Comparison of ENCODE assay signal across 7 mouse cellular contexts in genomic region chr2:3283602-3284472, GRCm38 (mm10). TPM values are rescaled to one million over a fixed set of nuclear protein-coding genes. Genes with fewer than 3 reads are reported as not detected.
DNase-seq lines count a peak whose midpoint lies in the region; ATAC-seq and TF ChIP-seq lines count a peak whose summit lies in the region.

Nmt2 (plus strand) TSS chr2:3284212.

- under 1% methylated on average over 88 of the region's 88 CpGs for WGBS in embryonic facial prominence, embryonic 10.5 days
- under 1% methylated on average over 88 of the region's 88 CpGs for WGBS in intestine, postnatal 0 days
- 0% methylated on average over 80 of the region's 88 CpGs for WGBS in midbrain, embryonic 12.5 days
- under 1% methylated on average over 86 of the region's 88 CpGs for WGBS in small intestine, adult 2 months

- DNase-seq in adrenal gland, postnatal 10 days: peak; percentile 100
- DNase-seq in embryonic facial prominence, embryonic 10.5 days (ENCODE audit: low spot score): peak; percentile 100
- peak; percentile 89 for DNase-seq in gonadal fat pad, adult 2 months (ENCODE audit: low read depth)
- DNase-seq in left cerebral cortex, postnatal 4 days: peak; percentile 100

- H3K9ac ChIP-seq in intestine, postnatal 0 days (ENCODE audit: low read depth, low read length): peak within 1 kb of the TSS; percentile 76
- peak within 1 kb of the TSS; percentile 77 for H3K9ac ChIP-seq in midbrain, embryonic 12.5 days (replicated peaks)

- peaks cover 16% of the 10 kb centered on the region for H3K4me1 ChIP-seq in embryonic facial prominence, embryonic 10.5 days
- H3K4me1 ChIP-seq in intestine, postnatal 0 days (replicated peaks; ENCODE audit: control insufficient read depth, insufficient read depth, low read length): no peaks in the 10 kb centered on the region
- peaks cover 15% of the 10 kb centered on the region for H3K4me1 ChIP-seq in midbrain, embryonic 12.5 days
- no peaks in the 10 kb centered on the region for H3K4me1 ChIP-seq in small intestine, adult 2 months (ENCODE audit: control insufficient read depth, insufficient read depth, insufficient read length, low read length)

- intact Hi-C loops in left cerebral cortex, postnatal 4 days (cut with DNase I): no loop called here

- peak within 1 kb of the TSS; percentile 92 for H3K4me2 ChIP-seq in intestine, postnatal 0 days (replicated peaks; ENCODE audit: low read depth)
- H3K4me2 ChIP-seq in midbrain, embryonic 12.5 days (replicated peaks): peak within 1 kb of the TSS; percentile 84

- peak within 1 kb of the TSS; percentile 81 for H3K4me3 ChIP-seq in embryonic facial prominence, embryonic 10.5 days
- peak within 1 kb of the TSS; percentile 92 for H3K4me3 ChIP-seq in intestine, postnatal 0 days (ENCODE audit: low read depth, low read length)
- peak within 1 kb of the TSS; percentile 70 for H3K4me3 ChIP-seq in midbrain, embryonic 12.5 days
- peak within 1 kb of the TSS; percentile 80 for H3K4me3 ChIP-seq in small intestine, adult 2 months (ENCODE audit: low read depth, low read length)

- H3K36me3 ChIP-seq in embryonic facial prominence, embryonic 10.5 days (replicated peaks): no peaks in the 10 kb centered on the region
- H3K36me3 ChIP-seq in intestine, postnatal 0 days (ENCODE audit: control insufficient read depth, insufficient read depth): no peaks in the 10 kb centered on the region
- no peaks in the 10 kb centered on the region for H3K36me3 ChIP-seq in midbrain, embryonic 12.5 days
- no peaks in the 10 kb centered on the region for H3K36me3 ChIP-seq in small intestine, adult 2 months (ENCODE audit: control insufficient read depth, insufficient read depth, low read length)

- TF ChIP-seq CTCF in intestine, postnatal 0 days (IDR thresholded peaks at IDR 0.05; ENCODE audit: low read depth): peak; percentile 59
- TF ChIP-seq CTCF in small intestine, adult 2 months (IDR thresholded peaks at IDR 0.05; ENCODE audit: extremely low read depth, insufficient read length, insufficient replicate concordance, low read depth, low read length): no peak

- peak within 1 kb of the TSS; percentile 89 for H3K27ac ChIP-seq in embryonic facial prominence, embryonic 10.5 days (replicated peaks)
- H3K27ac ChIP-seq in intestine, postnatal 0 days (ENCODE audit: low read depth, low read length): peak within 1 kb of the TSS; percentile 71
- peak within 1 kb of the TSS; percentile 91 for H3K27ac ChIP-seq in midbrain, embryonic 12.5 days (replicated peaks)
- peak within 1 kb of the TSS; percentile 14; the same call in 1 of the 2 replicates for H3K27ac ChIP-seq in small intestine, adult 2 months (ENCODE audit: insufficient read depth, low read depth, low read length)

- peak; percentile 99 for ATAC-seq in intestine, postnatal 0 days
- peak; percentile 97 for ATAC-seq in midbrain, embryonic 12.5 days (ENCODE audit: low FRiP score, low read depth)

- no peaks in the 10 kb centered on the region for H3K27me3 ChIP-seq in embryonic facial prominence, embryonic 10.5 days (replicated peaks; ENCODE audit: low read depth, poor library complexity, severe bottlenecking)
- H3K27me3 ChIP-seq in intestine, postnatal 0 days (replicated peaks; ENCODE audit: control insufficient read depth, insufficient read depth, low read length): no peaks in the 10 kb centered on the region
- H3K27me3 ChIP-seq in midbrain, embryonic 12.5 days: no peaks in the 10 kb centered on the region
- no peaks in the 10 kb centered on the region for H3K27me3 ChIP-seq in small intestine, adult 2 months (ENCODE audit: control insufficient read depth, insufficient read depth, low read length)

- TF ChIP-seq POLR2A in small intestine, adult 2 months (IDR thresholded peaks at IDR 0.05; ENCODE audit: low read depth, low read length): peak; percentile 68; the same call in 1 of the 2 replicates

- H3K9me3 ChIP-seq in embryonic facial prominence, embryonic 10.5 days: peaks cover 3% of the 10 kb centered on the region; the same call in 1 of the 2 replicates
- H3K9me3 ChIP-seq in intestine, postnatal 0 days (ENCODE audit: control insufficient read depth): no peaks in the 10 kb centered on the region
- no peaks in the 10 kb centered on the region for H3K9me3 ChIP-seq in midbrain, embryonic 12.5 days

RNA-seq across cellular contexts. Expression of gene Nmt2, which starts in this region (rescaled TPM):
- total RNA-seq in adrenal gland, postnatal 10 days (2021): 10 to 100 TPM; 49.0 to 55.3 TPM
- polyA plus RNA-seq in embryonic facial prominence, embryonic 10.5 days (2016; fragmentation: Nextera tagmentation; extraction: Ambion mirVana): 50.3 and 50.8 TPM in 2 replicates
- polyA plus RNA-seq in gonadal fat pad, adult 2 months (2012; rRNA removed): 10.2 and 12.0 TPM in 2 replicates
- 20.0 and 21.0 TPM in 2 replicates for polyA plus RNA-seq in intestine, postnatal 0 days (2015; fragmentation: Nextera tagmentation; extraction: Ambion mirVana)
- total RNA-seq in left cerebral cortex, postnatal 4 days (2021): 100 to 1,000 TPM in 1 of 2 experiments, 10 to 100 TPM in 1; 94.1 to 106 TPM
- polyA plus RNA-seq in midbrain, embryonic 12.5 days (2016; fragmentation: Nextera tagmentation; extraction: Ambion mirVana): 67.1 and 69.2 TPM in 2 replicates
- 0.91 and 1.2 TPM in 2 replicates for polyA plus RNA-seq in small intestine, adult 2 months (2012; rRNA removed)

Comparison
In these comparisons a context has a peak if more than half of its experiments do, and no peak if none do; other contexts are left out.
1. Peak in every context shown above with its lines: DNase-seq, ATAC-seq, H3K4me3 ChIP-seq and H3K27ac ChIP-seq.
2. H3K27ac ChIP-seq: peak in every context shown above with its lines; median percentile 91 in midbrain, embryonic 12.5 days; 89 in embryonic facial prominence, embryonic 10.5 days; 71 in intestine, postnatal 0 days; 14 in small intestine, adult 2 months.